Mouse (Mus musculus): ENCODE results near the gene Nwd1. TPM values are rescaled to one million over a fixed set of nuclear protein-coding genes. Genes with fewer than 3 reads are reported as not detected.
"Not testable (repeated sequence)": the region's sequence is repeated elsewhere in the genome, so short reads cannot be mapped to it uniquely, and the experiment has no call there.

Gene Nwd1
- polyA plus RNA-seq, 1 experiment from 2014 or later = 0.06 TPM

GRCm38 (mm10) chr8:72676844-72677243 is 30.3 kb downstream of the Nwd1 start:
- WGBS (ENCODE audit: missing documents) = 100% methylated on average over 2 of the region's 2 CpGs
- not testable (repeated sequence) for H3K36me3 ChIP-seq (ENCODE audit: inconsistent target); H3K4me3 ChIP-seq (ENCODE audit: inconsistent target); H3K79me2 ChIP-seq (ENCODE audit: inconsistent target); H3K27ac ChIP-seq

- Histone ChIP-seq H3K4me3 (ENCODE audit: inconsistent target) (no peak overlapping the region), H3K27ac (no peak overlapping the region), H3K36me3 (ENCODE audit: inconsistent target) (no peaks in the 10 kb centered on the region), H3K79me2 (ENCODE audit: inconsistent target) (no peaks in the 10 kb centered on the region)
- WGBS (ENCODE audit: missing documents) = 94% methylated on average over 5 of the region's 5 CpGs
These were observed 30.8 kb downstream of the Nwd1 start for GRCm38 (mm10) chr8:72677331-72677730.

GRCm38 (mm10) chr8:72680133-72680532 is 33.6 kb downstream of the Nwd1 start:
- Histone ChIP-seq H3K27ac (no peak overlapping the region), H3K79me2 (ENCODE audit: inconsistent target) (no peaks in the 10 kb centered on the region), H3K4me3 (ENCODE audit: inconsistent target) (no peak overlapping the region), H3K36me3 (ENCODE audit: inconsistent target) (no peaks in the 10 kb centered on the region)
- WGBS (ENCODE audit: missing documents) = 72% methylated on average over 3 of the region's 3 CpGs

GRCm38 (mm10) chr8:72682051-72682687 is 35.7 kb downstream of the Nwd1 start:
- Histone ChIP-seq H3K36me3 (ENCODE audit: inconsistent target) (no peaks in the 10 kb centered on the region), H3K4me3 (ENCODE audit: inconsistent target) (no peak overlapping the region), H3K27ac (no peak overlapping the region), H3K79me2 (ENCODE audit: inconsistent target) (no peaks in the 10 kb centered on the region)
- 100% methylated on average over 3 of the region's 4 CpGs for WGBS (ENCODE audit: missing documents)

- H3K4me3 ChIP-seq (ENCODE audit: inconsistent target) = no peak overlapping the region
- H3K36me3 ChIP-seq (ENCODE audit: inconsistent target) = no peaks in the 10 kb centered on the region
- 13% methylated on average over 2 of the region's 2 CpGs for WGBS (ENCODE audit: missing documents)
- no peak overlapping the region for H3K27ac ChIP-seq
- no peaks in the 10 kb centered on the region for H3K79me2 ChIP-seq (ENCODE audit: inconsistent target)
These were observed 36.6 kb downstream of the Nwd1 start for GRCm38 (mm10) chr8:72683010-72683521.

- WGBS (ENCODE audit: missing documents) = 80% methylated on average over 3 of the region's 5 CpGs
- not testable (repeated sequence) for H3K36me3 ChIP-seq (ENCODE audit: inconsistent target); H3K79me2 ChIP-seq (ENCODE audit: inconsistent target); H3K27ac ChIP-seq; H3K4me3 ChIP-seq (ENCODE audit: inconsistent target)
These were observed 37.1 kb downstream of the Nwd1 start for GRCm38 (mm10) chr8:72683572-72684099.

- H3K79me2 ChIP-seq (ENCODE audit: inconsistent target) = no peaks in the 10 kb centered on the region
- no peaks in the 10 kb centered on the region for H3K36me3 ChIP-seq (ENCODE audit: inconsistent target)
- H3K27ac ChIP-seq = no peak overlapping the region
- 84% methylated on average over 2 of the region's 2 CpGs for WGBS (ENCODE audit: missing documents)
- H3K4me3 ChIP-seq (ENCODE audit: inconsistent target) = no peak overlapping the region
These were observed 51.9 kb downstream of the Nwd1 start for GRCm38 (mm10) chr8:72698349-72698926.

- WGBS (ENCODE audit: missing documents) = 50% methylated on average over 6 of the region's 6 CpGs
These were observed 66.1 kb downstream of the Nwd1 start for GRCm38 (mm10) chr8:72712569-72712968.

GRCm38 (mm10) chr8:72716594-72716993 is 70.1 kb downstream of the Nwd1 start:
- H3K27ac ChIP-seq = no peak overlapping the region
- WGBS (ENCODE audit: missing documents) = 92% methylated on average over 5 of the region's 5 CpGs

More at GRCm38 (mm10) chr8:72712569-72712968, 66.1 kb downstream of the Nwd1 start:
- Histone ChIP-seq H3K4me3 (ENCODE audit: inconsistent target) (no peak overlapping the region), H3K27ac (no peak overlapping the region), H3K36me3 (ENCODE audit: inconsistent target) (no peaks in the 10 kb centered on the region), H3K79me2 (ENCODE audit: inconsistent target) (no peaks in the 10 kb centered on the region)

GRCm38 (mm10) chr8:72720541-72720940 is 74.0 kb downstream of the Nwd1 start:
- Histone ChIP-seq H3K27ac (no peak overlapping the region), H3K4me3 (ENCODE audit: inconsistent target) (no peak overlapping the region), H3K36me3 (ENCODE audit: inconsistent target) (peaks cover 6% of the 10 kb centered on the region), H3K79me2 (ENCODE audit: inconsistent target) (peaks cover 11% of the 10 kb centered on the region; the same call in 1 of the 2 replicates)
- WGBS (ENCODE audit: missing documents) = 50% methylated on average over 1 of the region's 1 CpGs

More at GRCm38 (mm10) chr8:72716594-72716993, 70.1 kb downstream of the Nwd1 start:
- no peaks in the 10 kb centered on the region for H3K36me3 ChIP-seq (ENCODE audit: inconsistent target)
- no peak overlapping the region for H3K4me3 ChIP-seq (ENCODE audit: inconsistent target)
- no peaks in the 10 kb centered on the region for H3K79me2 ChIP-seq (ENCODE audit: inconsistent target)

- Histone ChIP-seq H3K36me3 (ENCODE audit: inconsistent target) (peaks cover 31% of the 10 kb centered on the region), H3K79me2 (ENCODE audit: inconsistent target) (peaks cover 18% of the 10 kb centered on the region; the same call in 1 of the 2 replicates), H3K27ac (peak within 1 kb of the TSS; percentile 18; the same call in 1 of the 2 replicates), H3K4me3 (ENCODE audit: inconsistent target) (peak within 1 kb of the TSS; percentile 89)
- 15% methylated on average over 53 of the region's 56 CpGs for WGBS (ENCODE audit: missing documents)
These were observed 76.5 kb downstream of the Nwd1 start, which contains the start of gene Sin3b for GRCm38 (mm10) chr8:72722769-72723650. Gene Sin3b (plus strand): TSS chr8:72723285.

- H3K27ac ChIP-seq = peak overlapping the region; percentile 18; the same call in 1 of the 2 replicates
- H3K36me3 ChIP-seq (ENCODE audit: inconsistent target) = peaks cover 37% of the 10 kb centered on the region
- H3K4me3 ChIP-seq (ENCODE audit: inconsistent target) = peak overlapping the region; percentile 89
- H3K79me2 ChIP-seq (ENCODE audit: inconsistent target) = peaks cover 25% of the 10 kb centered on the region; the same call in 1 of the 2 replicates
- 0% methylated on average over 30 of the region's 30 CpGs for WGBS (ENCODE audit: missing documents)
These were observed 77.1 kb downstream of the Nwd1 start for GRCm38 (mm10) chr8:72723651-72724001.

GRCm38 (mm10) chr8:72728636-72729035 is 82.1 kb downstream of the Nwd1 start:
- Histone ChIP-seq H3K27ac (no peak overlapping the region), H3K4me3 (ENCODE audit: inconsistent target) (no peak overlapping the region), H3K79me2 (ENCODE audit: inconsistent target) (peaks cover 26% of the 10 kb centered on the region; the same call in 1 of the 2 replicates), H3K36me3 (ENCODE audit: inconsistent target) (peaks cover 83% of the 10 kb centered on the region)
- WGBS (ENCODE audit: missing documents) = 100% methylated on average over 1 of the region's 1 CpGs

GRCm38 (mm10) chr8:72735001-72735400 is 88.5 kb downstream of the Nwd1 start:
- H3K79me2 ChIP-seq (ENCODE audit: inconsistent target) = no peaks in the 10 kb centered on the region
- peaks cover 96% of the 10 kb centered on the region for H3K36me3 ChIP-seq (ENCODE audit: inconsistent target)
- WGBS (ENCODE audit: missing documents) = 79% methylated on average over 5 of the region's 5 CpGs
- H3K4me3 ChIP-seq (ENCODE audit: inconsistent target) = no peak overlapping the region
- no peak overlapping the region for H3K27ac ChIP-seq
